Mouse (Mus musculus) ZHBTc4 (cell line): ENCODE results near the gene Erv3.

Experiments used
- DNase-seq: peaks from one replicate; pipeline ENCODE4 v3.0.0-alpha.2; 2011; ENCODE audit warnings: low read depth, low spot score

The Erv3 gene

GRCm38 (mm10) chr2:131859721-131860120 lies at the start of gene Erv3:
Erv3 (minus strand) TSS chr2:131859747.
- DNase-seq: no peak

- no peak for DNase-seq
Observed at GRCm38 (mm10) chr2:131908906-131909305, 49.4 kb upstream of the Erv3 start.

GRCm38 (mm10) chr2:131908351-131908861 lies 48.9 kb upstream of the Erv3 start:
- no peak for DNase-seq

- no peak for DNase-seq
Observed at GRCm38 (mm10) chr2:131907311-131907710, 47.8 kb upstream of the Erv3 start.

GRCm38 (mm10) chr2:131906846-131907245 lies 47.3 kb upstream of the Erv3 start:
- DNase-seq: no peak

- no peak for DNase-seq
Observed at GRCm38 (mm10) chr2:131906266-131906665, 46.7 kb upstream of the Erv3 start.

- DNase-seq: no peak
Observed at GRCm38 (mm10) chr2:131905776-131906175, 46.2 kb upstream of the Erv3 start.

GRCm38 (mm10) chr2:131905025-131905424 lies 45.5 kb upstream of the Erv3 start:
- DNase-seq: no peak

GRCm38 (mm10) chr2:131902867-131903266 lies 43.3 kb upstream of the Erv3 start:
- DNase-seq: peak; percentile 47

GRCm38 (mm10) chr2:131902423-131902822 lies 42.9 kb upstream of the Erv3 start:
- DNase-seq: no peak

GRCm38 (mm10) chr2:131897336-131898109 lies 38.0 kb upstream of the Erv3 start:
- DNase-seq: no peak

- DNase-seq: no peak
Observed at GRCm38 (mm10) chr2:131896011-131896410, 36.5 kb upstream of the Erv3 start.

GRCm38 (mm10) chr2:131895106-131895505 lies 35.6 kb upstream of the Erv3 start:
- no peak for DNase-seq

GRCm38 (mm10) chr2:131892534-131892933 lies 33.0 kb upstream of the Erv3 start:
- no peak for DNase-seq

- DNase-seq: no peak
Observed at GRCm38 (mm10) chr2:131888233-131888632, 28.7 kb upstream of the Erv3 start.

GRCm38 (mm10) chr2:131886503-131887160 lies 27.1 kb upstream of the Erv3 start:
- DNase-seq: no peak

GRCm38 (mm10) chr2:131883136-131883535 lies 23.6 kb upstream of the Erv3 start:
- DNase-seq: peak; percentile 56

GRCm38 (mm10) chr2:131881766-131882165 lies 22.2 kb upstream of the Erv3 start:
- peak; percentile 14 for DNase-seq

- peak; percentile 52 for DNase-seq
Observed at GRCm38 (mm10) chr2:131876551-131877265, 17.2 kb upstream of the Erv3 start.

GRCm38 (mm10) chr2:131873376-131873775 lies 13.8 kb upstream of the Erv3 start:
- no peak for DNase-seq

GRCm38 (mm10) chr2:131868983-131869382 lies 9.4 kb upstream of the Erv3 start:
- no peak for DNase-seq

- no peak for DNase-seq
Observed at GRCm38 (mm10) chr2:131866676-131867075, 7.1 kb upstream of the Erv3 start.
